Mouse (Mus musculus) cortical plate, adult 2 months (tissue): ENCODE measurements around the gene Wnt2b. TPM values are rescaled to one million over a fixed set of nuclear protein-coding genes. Genes with fewer than 3 reads are reported as not detected.
A peak's percentile ranks its signal among the peaks of the same experiment; 100 is the strongest.

Experiments used
- H3K27ac ChIP-seq: fragments of 200-500 bp; 2 replicates; pipeline ENCODE4 v1.5.1; 2012; ENCODE audit warnings: low read length, control low read depth, inconsistent platforms; ENCODE audit not compliant: insufficient read depth
- H3K4me1 ChIP-seq: fragments of 200-500 bp; 2 replicates; pipeline ENCODE4 v1.6.1; 2011; ENCODE audit warnings: low read length; ENCODE audit not compliant: control insufficient read depth, insufficient read depth
- H3K4me3 ChIP-seq: fragments of 200-500 bp; 2 replicates; pipeline ENCODE4 v1.5.1; 2011; ENCODE audit warnings: mild to moderate bottlenecking, low read length, control low read depth; ENCODE audit not compliant: insufficient read depth
- CTCF ChIP-seq: fragments of 200-500 bp; IDR thresholded peaks from 2 replicates; pipeline ENCODE4 v1.5.1; 2011; ENCODE audit warnings: mild to moderate bottlenecking, control low read depth, low read length; ENCODE audit not compliant: insufficient read depth; ENCODE audit errors: extremely low read depth
- POLR2A ChIP-seq: fragments of 200-500 bp; IDR thresholded peaks from 2 replicates; pipeline ENCODE4 v1.6.1; 2011; ENCODE audit warnings: mild to moderate bottlenecking, low read length, control low read depth; ENCODE audit not compliant: insufficient read depth; ENCODE audit errors: extremely low read depth
- polyA plus RNA-seq: library from polyadenylated mRNA; depleted of rRNA; stranded (reverse); fragments of >200 nt; gene quantifications from 2 replicates; pipeline ENCODE4 v1.2.3, GENCODE M21; 2012; rRNA removed

Gene Wnt2b
- polyA plus RNA-seq = 1.0 and 1.5 TPM in 2 replicates

GRCm38 (mm10) chr3:104961066-104962059, at the start of gene Wnt2b:
Gene Wnt2b, minus strand, starts transcription at chr3:104961921.
- Histone ChIP-seq H3K4me1 (no peaks in the 10 kb centered on the region), H3K4me3 (peak within 1 kb of the TSS; percentile 20), H3K27ac (no peak within 1 kb of the TSS)
- no peak for TF ChIP-seq CTCF
- no peak for TF ChIP-seq POLR2A

GRCm38 (mm10) chr3:105010681-105011339, 49.1 kb upstream of the Wnt2b start:
- TF ChIP-seq CTCF (no peak), POLR2A (no peak)
- Histone ChIP-seq H3K4me1 (no peaks in the 10 kb centered on the region), H3K4me3 (no peak overlapping the region), H3K27ac (no peak overlapping the region)

GRCm38 (mm10) chr3:105008070-105008469, 46.3 kb upstream of the Wnt2b start:
- H3K27ac ChIP-seq = no peak overlapping the region
- no peak overlapping the region for H3K4me3 ChIP-seq
- peaks cover 3% of the 10 kb centered on the region; the same call in 1 of the 2 replicates for H3K4me1 ChIP-seq
- TF ChIP-seq POLR2A = no peak
- TF ChIP-seq CTCF = no peak

- no peak overlapping the region for H3K4me3 ChIP-seq
- H3K27ac ChIP-seq = no peak overlapping the region
- TF ChIP-seq POLR2A (no peak), CTCF (no peak)
- H3K4me1 ChIP-seq = peaks cover 3% of the 10 kb centered on the region; the same call in 1 of the 2 replicates
Measured at GRCm38 (mm10) chr3:105006101-105006500, 44.4 kb upstream of the Wnt2b start.

GRCm38 (mm10) chr3:105005561-105006065, 43.9 kb upstream of the Wnt2b start:
- no peak overlapping the region for H3K27ac ChIP-seq
- peaks cover 3% of the 10 kb centered on the region; the same call in 1 of the 2 replicates for H3K4me1 ChIP-seq
- no peak overlapping the region for H3K4me3 ChIP-seq
- TF ChIP-seq CTCF (no peak), POLR2A (no peak)

- Histone ChIP-seq H3K4me1 (peaks cover 3% of the 10 kb centered on the region; the same call in 1 of the 2 replicates), H3K4me3 (no peak overlapping the region), H3K27ac (no peak overlapping the region)
- TF ChIP-seq POLR2A (no peak), CTCF (no peak)
Measured at GRCm38 (mm10) chr3:105005011-105005410, 43.3 kb upstream of the Wnt2b start.

GRCm38 (mm10) chr3:105003960-105004463, 42.3 kb upstream of the Wnt2b start:
- peaks cover 3% of the 10 kb centered on the region; the same call in 1 of the 2 replicates for H3K4me1 ChIP-seq
- H3K27ac ChIP-seq = 0 out of 2 replicates have a peak overlapping the region, but pooled peaks have one; percentile 21
- TF ChIP-seq CTCF (no peak), POLR2A (no peak)
- H3K4me3 ChIP-seq = no peak overlapping the region

GRCm38 (mm10) chr3:105001374-105001773, 39.7 kb upstream of the Wnt2b start:
- Histone ChIP-seq H3K27ac (no peak overlapping the region), H3K4me1 (peaks cover 3% of the 10 kb centered on the region; the same call in 1 of the 2 replicates), H3K4me3 (no peak overlapping the region)
- TF ChIP-seq POLR2A (no peak), CTCF (no peak)

- TF ChIP-seq POLR2A (no peak), CTCF (no peak)
- Histone ChIP-seq H3K4me3 (no peak overlapping the region), H3K27ac (no peak overlapping the region), H3K4me1 (peaks cover 3% of the 10 kb centered on the region; the same call in 1 of the 2 replicates)
Measured at GRCm38 (mm10) chr3:105000561-105000960, 38.8 kb upstream of the Wnt2b start.
